Mouse (Mus musculus): ENCODE data around the gene Cspg4. TPM values are rescaled to one million over a fixed set of nuclear protein-coding genes. Genes with fewer than 3 reads are reported as not detected.
A peak's percentile ranks its signal among the peaks of the same experiment; 100 is the strongest.

The Cspg4 gene
- total and polyA plus RNA-seq, 2 experiments from 2014 or later = 7.5 to 24.7 TPM

GRCm38 (mm10) chr9:56882283-56882682 lies 17.4 kb downstream of the Cspg4 start:
- TF ChIP-seq CTCF (IDR thresholded peaks at IDR 0.05; ENCODE audit: low read depth) = no peak
- WGBS = 65% methylated on average over 4 of the region's 4 CpGs
- H3K27me3 ChIP-seq (ENCODE audit: insufficient read depth, low read length) = no peaks in the 10 kb centered on the region

GRCm38 (mm10) chr9:56882818-56883217 lies 18.0 kb downstream of the Cspg4 start:
- Histone ChIP-seq H3K4me3 (ENCODE audit: low read depth, low read length) (no peak overlapping the region), H3K27me3 (ENCODE audit: insufficient read depth, low read length) (no peaks in the 10 kb centered on the region), H3K36me3 (ENCODE audit: insufficient read depth) (no peaks in the 10 kb centered on the region), H3K9me3 (ENCODE audit: low read length) (no peaks in the 10 kb centered on the region), H3K9ac (no peak overlapping the region), H3K4me1 (ENCODE audit: insufficient read depth) (no peaks in the 10 kb centered on the region), H3K27ac (ENCODE audit: low read depth, low read length) (no peak overlapping the region), H3K4me2 (ENCODE audit: low read depth) (no peak overlapping the region)
- ATAC-seq (no peak), DNase-seq (no peak)
- TF ChIP-seq CTCF (IDR thresholded peaks at IDR 0.05; ENCODE audit: low read depth) = no peak
- 77% methylated on average over 12 of the region's 12 CpGs for WGBS

More at GRCm38 (mm10) chr9:56882283-56882682, 17.4 kb downstream of the Cspg4 start:
- H3K27ac ChIP-seq (ENCODE audit: low read depth, low read length) = no peak overlapping the region
- H3K4me3 ChIP-seq (ENCODE audit: low read depth, low read length) = no peak overlapping the region
- ATAC-seq (no peak), DNase-seq (no peak)
- no peak overlapping the region for H3K9ac ChIP-seq
- no peak overlapping the region for H3K4me2 ChIP-seq (ENCODE audit: low read depth)
- H3K4me1 ChIP-seq (ENCODE audit: insufficient read depth) = no peaks in the 10 kb centered on the region
- no peaks in the 10 kb centered on the region for H3K9me3 ChIP-seq (ENCODE audit: low read length)
- H3K36me3 ChIP-seq (ENCODE audit: insufficient read depth) = no peaks in the 10 kb centered on the region

GRCm38 (mm10) chr9:56883470-56883869 lies 18.6 kb downstream of the Cspg4 start:
- Histone ChIP-seq H3K27me3 (ENCODE audit: insufficient read depth, low read length) (no peaks in the 10 kb centered on the region), H3K4me2 (ENCODE audit: low read depth) (no peak overlapping the region), H3K27ac (ENCODE audit: low read depth, low read length) (no peak overlapping the region), H3K36me3 (ENCODE audit: insufficient read depth) (no peaks in the 10 kb centered on the region), H3K4me3 (ENCODE audit: low read depth, low read length) (no peak overlapping the region), H3K4me1 (ENCODE audit: insufficient read depth) (no peaks in the 10 kb centered on the region), H3K9ac (no peak overlapping the region), H3K9me3 (ENCODE audit: low read length) (no peaks in the 10 kb centered on the region)
- DNase-seq = no peak
- no peak for ATAC-seq
- WGBS = 82% methylated on average over 7 of the region's 7 CpGs
- no peak for TF ChIP-seq CTCF (IDR thresholded peaks at IDR 0.05; ENCODE audit: low read depth)

- no peaks in the 10 kb centered on the region for H3K36me3 ChIP-seq (ENCODE audit: insufficient read depth)
- 92% methylated on average over 4 of the region's 4 CpGs for WGBS
These were observed 19.5 kb downstream of the Cspg4 start for GRCm38 (mm10) chr9:56884328-56884727.

GRCm38 (mm10) chr9:56886113-56886512 lies 21.3 kb downstream of the Cspg4 start:
- no peaks in the 10 kb centered on the region for H3K36me3 ChIP-seq (ENCODE audit: insufficient read depth)
- peak; percentile 67 for TF ChIP-seq CTCF (IDR thresholded peaks at IDR 0.05; ENCODE audit: low read depth)
- 55% methylated on average over 13 of the region's 13 CpGs for WGBS
- H3K4me2 ChIP-seq (ENCODE audit: low read depth) = no peak overlapping the region
- no peak overlapping the region for H3K27ac ChIP-seq (ENCODE audit: low read depth, low read length)
- no peak overlapping the region for H3K4me3 ChIP-seq (ENCODE audit: low read depth, low read length)
- no peaks in the 10 kb centered on the region for H3K27me3 ChIP-seq (ENCODE audit: insufficient read depth, low read length)
- no peak for DNase-seq
- H3K9ac ChIP-seq = no peak overlapping the region
- no peak for ATAC-seq
- no peaks in the 10 kb centered on the region for H3K4me1 ChIP-seq (ENCODE audit: insufficient read depth)
- H3K9me3 ChIP-seq (ENCODE audit: low read length) = no peaks in the 10 kb centered on the region

More at GRCm38 (mm10) chr9:56884328-56884727, 19.5 kb downstream of the Cspg4 start:
- TF ChIP-seq CTCF (IDR thresholded peaks at IDR 0.05; ENCODE audit: low read depth) = no peak
- H3K4me1 ChIP-seq (ENCODE audit: insufficient read depth) = no peaks in the 10 kb centered on the region
- H3K4me2 ChIP-seq (ENCODE audit: low read depth) = no peak overlapping the region
- H3K27ac ChIP-seq (ENCODE audit: low read depth, low read length) = no peak overlapping the region
- no peaks in the 10 kb centered on the region for H3K27me3 ChIP-seq (ENCODE audit: insufficient read depth, low read length)
- H3K4me3 ChIP-seq (ENCODE audit: low read depth, low read length) = no peak overlapping the region
- H3K9me3 ChIP-seq (ENCODE audit: low read length) = no peaks in the 10 kb centered on the region
- no peak for ATAC-seq
- DNase-seq = no peak
- no peak overlapping the region for H3K9ac ChIP-seq

- no peaks in the 10 kb centered on the region for H3K9me3 ChIP-seq (ENCODE audit: low read length)
- 92% methylated on average over 15 of the region's 15 CpGs for WGBS
- H3K27me3 ChIP-seq (ENCODE audit: insufficient read depth, low read length) = no peaks in the 10 kb centered on the region
- no peaks in the 10 kb centered on the region for H3K4me1 ChIP-seq (ENCODE audit: insufficient read depth)
- H3K36me3 ChIP-seq (ENCODE audit: insufficient read depth) = no peaks in the 10 kb centered on the region
- ATAC-seq (no peak), DNase-seq (no peak)
- H3K9ac ChIP-seq = no peak overlapping the region
- no peak overlapping the region for H3K27ac ChIP-seq (ENCODE audit: low read depth, low read length)
- no peak overlapping the region for H3K4me2 ChIP-seq (ENCODE audit: low read depth)
- H3K4me3 ChIP-seq (ENCODE audit: low read depth, low read length) = no peak overlapping the region
- TF ChIP-seq CTCF (IDR thresholded peaks at IDR 0.05; ENCODE audit: low read depth) = no peak
These were observed 21.8 kb downstream of the Cspg4 start for GRCm38 (mm10) chr9:56886601-56887000.

GRCm38 (mm10) chr9:56887581-56887980 lies 22.7 kb downstream of the Cspg4 start:
- DNase-seq (no peak), ATAC-seq (no peak)
- WGBS = 95% methylated on average over 16 of the region's 16 CpGs
- Histone ChIP-seq H3K4me3 (ENCODE audit: low read depth, low read length) (no peak overlapping the region), H3K4me2 (ENCODE audit: low read depth) (no peak overlapping the region), H3K4me1 (ENCODE audit: insufficient read depth) (no peaks in the 10 kb centered on the region), H3K27ac (ENCODE audit: low read depth, low read length) (no peak overlapping the region), H3K9ac (no peak overlapping the region), H3K27me3 (ENCODE audit: insufficient read depth, low read length) (no peaks in the 10 kb centered on the region), H3K9me3 (ENCODE audit: low read length) (no peaks in the 10 kb centered on the region), H3K36me3 (ENCODE audit: insufficient read depth) (no peaks in the 10 kb centered on the region)
- TF ChIP-seq CTCF (IDR thresholded peaks at IDR 0.05; ENCODE audit: low read depth) = no peak

Data from forebrain, postnatal 0 days (tissue).